Mouse (Mus musculus) cerebellum, adult (tissue): ENCODE data around the gene Golim4.

Experiments
- ATAC-seq: cut with Nextera tagmentation; 2 replicates; pipeline ENCODE4 v1.9.2; 2017; ENCODE audit warnings: mild to moderate bottlenecking, moderate library complexity, mixed read lengths; ENCODE audit not compliant: insufficient number of reproducible peaks, low FRiP score, low TSS enrichment

Gene Golim4

DNA sequence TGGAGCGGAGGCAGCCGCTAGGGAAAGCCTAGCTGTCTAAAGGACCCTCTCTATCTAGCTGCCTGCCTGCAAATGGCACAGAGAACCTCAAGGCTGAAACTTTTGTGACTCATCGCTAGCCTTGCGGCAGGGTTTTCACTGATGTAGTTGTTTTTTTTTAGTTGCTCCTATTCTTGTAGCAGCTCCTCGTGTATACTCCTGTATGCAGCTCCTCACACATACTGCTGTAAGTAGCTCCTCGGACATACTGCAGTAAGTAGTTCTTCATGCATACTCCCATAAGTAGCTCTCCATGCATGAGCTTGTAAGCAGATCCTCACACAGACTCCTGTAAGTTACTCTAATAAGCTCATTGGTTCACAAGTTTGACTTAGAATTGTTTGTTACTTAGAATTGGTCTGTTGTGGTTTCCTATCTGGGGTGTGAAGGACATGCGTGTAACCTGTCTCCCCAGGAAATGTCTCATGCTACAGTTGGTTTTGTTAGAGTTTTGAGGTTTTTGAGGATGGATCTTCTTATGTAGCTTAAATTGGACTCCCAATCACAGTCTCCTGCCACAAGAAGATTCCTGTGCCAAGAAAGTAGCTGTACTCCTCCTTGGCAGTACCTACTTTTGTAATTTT is 26.7 kb downstream of the Golim4 start:
- no peak for ATAC-seq

- ATAC-seq: no peak
Observed at GRCm38 (mm10) chr3:75926327-75926726, 30.4 kb downstream of the Golim4 start.

DNA sequence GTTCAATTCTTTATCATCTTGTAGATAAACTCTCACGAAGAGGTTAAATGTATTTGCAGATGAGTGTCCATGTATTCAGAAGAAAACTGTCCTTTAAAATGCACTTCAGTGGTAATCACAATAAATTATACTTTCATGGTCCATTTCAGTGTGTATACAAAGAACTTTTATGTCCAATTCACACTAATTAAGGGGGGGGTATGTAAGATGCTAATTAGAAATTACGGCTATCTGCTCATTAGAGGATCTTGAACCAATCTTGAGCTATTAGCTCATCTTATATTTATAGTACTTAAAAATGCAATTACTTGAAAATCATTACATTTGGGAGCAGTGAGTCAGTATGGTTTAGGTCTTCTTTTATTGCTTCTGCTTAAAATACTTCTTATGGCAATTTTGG is 31.6 kb downstream of the Golim4 start:
- no peak for ATAC-seq

GRCm38 (mm10) chr3:75917770-75918503 is 38.8 kb downstream of the Golim4 start:
- no peak for ATAC-seq

DNA sequence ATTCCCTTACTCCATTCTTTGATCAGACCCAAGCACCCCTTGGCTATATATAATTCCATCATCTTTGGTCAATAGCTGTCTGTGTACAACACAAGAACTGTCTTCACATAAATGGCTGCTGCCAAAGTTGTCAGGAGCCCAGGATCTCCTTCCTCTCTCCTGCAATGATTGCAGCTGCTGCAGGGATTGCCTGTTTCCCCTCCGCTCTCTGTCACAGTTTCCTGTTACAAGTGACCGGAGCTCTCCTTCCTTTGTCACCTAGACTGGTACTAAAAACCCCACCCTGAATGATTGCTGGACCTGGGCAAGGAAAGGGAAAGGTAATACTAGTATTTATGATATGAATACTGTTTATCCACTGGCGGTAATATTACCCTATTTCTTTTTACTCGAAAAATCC is 44.0 kb downstream of the Golim4 start:
- ATAC-seq: no peak

- no peak; the same call in 1 of the 2 replicates for ATAC-seq
Observed at GRCm38 (mm10) chr3:75910768-75911167, 46.0 kb downstream of the Golim4 start.

GRCm38 (mm10) chr3:75910257-75910656 is 46.5 kb downstream of the Golim4 start:
- peak; percentile 84 for ATAC-seq

GRCm38 (mm10) chr3:75901903-75902598 is 54.7 kb downstream of the Golim4 start:
- ATAC-seq: no peak

GRCm38 (mm10) chr3:75895075-75895474 is 61.7 kb downstream of the Golim4 start:
- ATAC-seq: no peak

GRCm38 (mm10) chr3:75891581-75891980 is 65.2 kb downstream of the Golim4 start:
- no peak for ATAC-seq

DNA sequence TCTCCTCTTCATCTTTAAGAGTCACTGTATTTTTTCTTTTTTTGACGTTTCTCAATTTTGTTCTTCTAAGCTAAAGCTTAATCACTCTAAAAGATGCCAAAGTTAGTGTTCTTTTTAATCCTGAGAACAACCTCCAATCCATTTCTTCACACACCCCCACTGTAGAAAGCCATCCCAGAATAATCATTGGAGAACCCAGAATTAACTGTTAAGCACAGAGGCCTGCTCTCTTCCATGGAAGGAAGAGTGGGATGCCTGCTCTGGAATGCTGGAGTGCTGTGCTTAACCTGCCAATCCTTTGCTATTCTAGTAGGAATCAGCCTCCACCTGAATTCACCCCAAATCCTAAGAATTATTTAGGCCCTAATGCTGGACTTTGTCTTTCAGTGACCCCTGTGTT is 67.4 kb downstream of the Golim4 start:
- no peak for ATAC-seq

GRCm38 (mm10) chr3:75881582-75881981 is 75.2 kb downstream of the Golim4 start:
- ATAC-seq: no peak

- no peak for ATAC-seq
Observed at GRCm38 (mm10) chr3:75879269-75879668, 77.5 kb downstream of the Golim4 start.

- no peak for ATAC-seq
Observed at GRCm38 (mm10) chr3:75868886-75869285, 87.9 kb downstream of the Golim4 start.

DNA sequence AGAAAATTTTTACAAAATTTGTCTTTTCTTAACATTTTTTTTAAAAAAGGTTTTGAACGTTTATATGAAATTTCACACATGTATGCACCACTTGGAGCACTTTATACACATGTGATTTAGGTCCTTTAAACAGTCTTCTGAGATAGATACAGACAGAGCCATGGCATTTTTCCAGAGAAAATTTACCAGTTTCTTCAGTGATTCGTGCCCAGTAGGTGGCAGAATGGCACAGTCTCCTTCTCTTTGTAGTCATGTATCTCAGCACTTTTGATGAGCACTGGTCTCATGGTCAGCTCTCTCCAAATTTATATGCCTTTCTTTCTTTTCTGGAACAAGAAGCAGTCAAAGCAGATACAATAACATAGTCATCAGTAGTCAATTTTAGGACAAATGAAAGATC is 92.5 kb downstream of the Golim4 start:
- ATAC-seq: no peak

GRCm38 (mm10) chr3:75861677-75862076 is 95.1 kb downstream of the Golim4 start:
- no peak for ATAC-seq

DNA sequence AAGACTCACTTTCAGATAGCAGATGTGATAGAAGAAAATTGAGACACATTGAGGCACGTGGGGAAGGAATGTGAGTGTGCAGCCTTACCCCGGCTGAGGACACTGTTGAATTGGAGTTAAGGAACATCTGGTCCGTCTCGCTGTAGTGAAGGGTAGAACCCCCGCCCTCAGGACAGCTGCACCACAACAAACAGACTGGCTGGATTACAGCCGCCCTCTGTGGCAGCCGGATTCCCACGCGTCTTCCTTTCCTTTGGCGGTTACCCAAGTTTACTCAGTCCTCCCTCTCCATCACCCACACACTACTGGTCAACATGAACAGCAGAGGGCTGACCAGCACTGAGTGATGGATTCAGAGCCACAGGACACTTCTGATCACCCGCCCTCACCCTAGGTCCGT is 96.0 kb downstream of the Golim4 start:
- no peak for ATAC-seq

- no peak for ATAC-seq
Observed at GRCm38 (mm10) chr3:75835286-75835967, 121.3 kb downstream of the Golim4 start.

DNA sequence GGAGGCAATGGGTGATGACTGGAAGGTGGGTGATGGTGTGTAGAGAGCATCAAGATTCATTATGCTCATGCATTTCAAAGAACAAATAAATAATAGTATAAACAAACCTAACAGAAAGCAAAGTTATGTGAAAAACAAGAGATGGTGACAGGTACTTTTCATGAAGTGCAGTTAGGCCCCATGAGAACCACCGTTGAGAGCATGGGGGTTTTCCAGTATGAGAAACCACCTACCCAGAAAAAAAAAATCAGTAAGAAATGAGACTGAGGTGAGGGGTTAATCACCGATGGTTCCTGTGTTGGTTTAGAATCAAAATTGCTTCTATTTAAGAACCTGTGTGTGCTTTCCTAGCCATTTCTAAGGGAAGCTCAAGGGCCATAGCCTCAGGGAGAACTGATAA is 121.9 kb downstream of the Golim4 start:
- ATAC-seq: no peak
